Mouse (Mus musculus): Measurements from ENCODE around the gene Dcst1. TPM values are rescaled to one million over a fixed set of nuclear protein-coding genes. Genes with fewer than 3 reads are reported as not detected.

The Dcst1 gene
- polyA plus RNA-seq, 1 experiment = 0.20 TPM

GRCm38 (mm10) chr3:89337721-89338578 is 27.1 kb downstream of the Dcst1 start, which contains the start of gene Efna4:
Gene Efna4, minus strand, starts transcription at chr3:89338028.
- H3K79me2 ChIP-seq (ENCODE audit: control insufficient read depth, insufficient read depth) = peaks cover 17% of the 10 kb centered on the region
- H3ac ChIP-seq (ENCODE audit: control insufficient read depth, insufficient read length, low read depth) = peak within 1 kb of the TSS; percentile 82
- no peaks in the 10 kb centered on the region for H3K27me3 ChIP-seq (ENCODE audit: control insufficient read depth, insufficient read depth, insufficient read length)
- no peaks in the 10 kb centered on the region for H3K79me3 ChIP-seq (ENCODE audit: low read depth)
- peak within 1 kb of the TSS; percentile 80 for H3K4me3 ChIP-seq (ENCODE audit: insufficient read depth, poor library complexity, severe bottlenecking)
- H3K36me3 ChIP-seq (ENCODE audit: control insufficient read depth, insufficient read depth) = no peaks in the 10 kb centered on the region
- TF ChIP-seq MYOD1 (IDR thresholded peaks at IDR 0.05; ENCODE audit: control insufficient read depth, insufficient read length, low read depth) (no peak), CTCF (IDR thresholded peaks at IDR 0.05; ENCODE audit: control insufficient read depth, insufficient read depth, insufficient read length) (no peak), USF1 (IDR thresholded peaks at IDR 0.05; ENCODE audit: low read depth) (no peak), FOSL1 (IDR thresholded peaks at IDR 0.05; ENCODE audit: insufficient read depth, low read length, poor library complexity, severe bottlenecking) (no peak), MAX (IDR thresholded peaks at IDR 0.05) (no peak), MYOG (IDR thresholded peaks at IDR 0.05; ENCODE audit: control insufficient read depth, extremely low read depth, insufficient read length) (no peak), CEBPB (IDR thresholded peaks at IDR 0.05; ENCODE audit: low read depth) (no peak)

DNA sequence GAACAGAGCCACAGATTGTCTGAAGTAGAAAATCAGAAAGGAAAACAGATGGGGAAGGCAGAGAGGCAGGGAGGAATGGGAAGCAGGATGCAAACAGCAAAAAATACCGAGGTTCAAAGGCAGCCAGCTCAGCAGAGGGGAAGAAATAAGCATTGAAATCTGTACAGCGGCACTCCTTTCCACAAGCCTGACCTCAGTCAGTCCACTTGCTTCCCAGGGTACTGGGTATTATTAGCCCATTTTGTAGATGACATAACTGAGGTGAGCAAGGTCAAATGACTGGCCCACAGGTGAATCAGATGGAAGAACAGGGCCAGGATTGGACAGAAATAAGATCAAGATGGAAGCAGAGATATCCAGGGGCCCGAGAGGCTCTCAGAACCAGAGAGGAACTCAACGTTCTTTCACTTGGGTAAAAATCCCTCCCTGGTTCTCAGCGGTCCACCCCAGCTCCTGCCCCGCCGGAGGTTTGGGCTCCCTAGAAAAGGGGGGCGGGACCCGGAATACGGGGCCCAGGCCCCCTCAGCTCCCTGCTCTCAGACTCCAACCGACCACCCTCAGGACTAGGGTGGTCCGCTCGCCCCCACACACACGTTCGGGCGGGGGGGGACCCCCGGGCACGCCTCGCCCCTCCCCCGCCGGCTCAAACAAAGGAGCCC is 27.9 kb downstream of the Dcst1 start:
- no peaks in the 10 kb centered on the region for H3K79me3 ChIP-seq (ENCODE audit: low read depth)
- H3ac ChIP-seq (ENCODE audit: control insufficient read depth, insufficient read length, low read depth) = peak overlapping the region; percentile 82
- no peak for TF ChIP-seq FOSL1 (IDR thresholded peaks at IDR 0.05; ENCODE audit: insufficient read depth, low read length, poor library complexity, severe bottlenecking)
- TF ChIP-seq MAX (IDR thresholded peaks at IDR 0.05) = no peak
- no peak for TF ChIP-seq CTCF (IDR thresholded peaks at IDR 0.05; ENCODE audit: control insufficient read depth, insufficient read depth, insufficient read length)
- no peak for TF ChIP-seq MYOD1 (IDR thresholded peaks at IDR 0.05; ENCODE audit: control insufficient read depth, insufficient read length, low read depth)
- peaks cover 17% of the 10 kb centered on the region for H3K79me2 ChIP-seq (ENCODE audit: control insufficient read depth, insufficient read depth)
- no peaks in the 10 kb centered on the region for H3K36me3 ChIP-seq (ENCODE audit: control insufficient read depth, insufficient read depth)
- H3K4me3 ChIP-seq (ENCODE audit: insufficient read depth, poor library complexity, severe bottlenecking) = peak overlapping the region; percentile 80
- no peaks in the 10 kb centered on the region for H3K27me3 ChIP-seq (ENCODE audit: control insufficient read depth, insufficient read depth, insufficient read length)

GRCm38 (mm10) chr3:89336529-89336928 is 28.5 kb downstream of the Dcst1 start:
- H3K36me3 ChIP-seq (ENCODE audit: control insufficient read depth, insufficient read depth) = no peaks in the 10 kb centered on the region
- peaks cover 17% of the 10 kb centered on the region for H3K79me2 ChIP-seq (ENCODE audit: control insufficient read depth, insufficient read depth)
- H3K27me3 ChIP-seq (ENCODE audit: control insufficient read depth, insufficient read depth, insufficient read length) = no peaks in the 10 kb centered on the region
- H3K4me3 ChIP-seq (ENCODE audit: insufficient read depth, poor library complexity, severe bottlenecking) = no peak overlapping the region
- TF ChIP-seq MYOG (IDR thresholded peaks at IDR 0.05; ENCODE audit: control insufficient read depth, extremely low read depth, insufficient read length) (no peak), CTCF (IDR thresholded peaks at IDR 0.05; ENCODE audit: control insufficient read depth, insufficient read depth, insufficient read length) (no peak), USF1 (IDR thresholded peaks at IDR 0.05; ENCODE audit: low read depth) (no peak), MYOD1 (IDR thresholded peaks at IDR 0.05; ENCODE audit: control insufficient read depth, insufficient read length, low read depth) (no peak), MAX (IDR thresholded peaks at IDR 0.05) (no peak), CEBPB (IDR thresholded peaks at IDR 0.05; ENCODE audit: low read depth) (no peak), FOSL1 (IDR thresholded peaks at IDR 0.05; ENCODE audit: insufficient read depth, low read length, poor library complexity, severe bottlenecking) (no peak)
- H3K79me3 ChIP-seq (ENCODE audit: low read depth) = no peaks in the 10 kb centered on the region
- peak overlapping the region; percentile 26 for H3ac ChIP-seq (ENCODE audit: control insufficient read depth, insufficient read length, low read depth)

- no peak overlapping the region for H3ac ChIP-seq (ENCODE audit: control insufficient read depth, insufficient read length, low read depth)
- TF ChIP-seq USF1 (IDR thresholded peaks at IDR 0.05; ENCODE audit: low read depth) (no peak), MYOG (IDR thresholded peaks at IDR 0.05; ENCODE audit: control insufficient read depth, extremely low read depth, insufficient read length) (no peak), MAX (IDR thresholded peaks at IDR 0.05) (no peak), CEBPB (IDR thresholded peaks at IDR 0.05; ENCODE audit: low read depth) (no peak), FOSL1 (IDR thresholded peaks at IDR 0.05; ENCODE audit: insufficient read depth, low read length, poor library complexity, severe bottlenecking) (no peak), CTCF (IDR thresholded peaks at IDR 0.05; ENCODE audit: control insufficient read depth, insufficient read depth, insufficient read length) (no peak), MYOD1 (IDR thresholded peaks at IDR 0.05; ENCODE audit: control insufficient read depth, insufficient read length, low read depth) (no peak)
- H3K27me3 ChIP-seq (ENCODE audit: control insufficient read depth, insufficient read depth, insufficient read length) = peaks cover 3% of the 10 kb centered on the region
- no peaks in the 10 kb centered on the region for H3K36me3 ChIP-seq (ENCODE audit: control insufficient read depth, insufficient read depth)
- H3K79me3 ChIP-seq (ENCODE audit: low read depth) = no peaks in the 10 kb centered on the region
- H3K4me3 ChIP-seq (ENCODE audit: insufficient read depth, poor library complexity, severe bottlenecking) = no peak overlapping the region
- peaks cover 17% of the 10 kb centered on the region for H3K79me2 ChIP-seq (ENCODE audit: control insufficient read depth, insufficient read depth)
Observed at GRCm38 (mm10) chr3:89333053-89333452, 32.0 kb downstream of the Dcst1 start.

DNA sequence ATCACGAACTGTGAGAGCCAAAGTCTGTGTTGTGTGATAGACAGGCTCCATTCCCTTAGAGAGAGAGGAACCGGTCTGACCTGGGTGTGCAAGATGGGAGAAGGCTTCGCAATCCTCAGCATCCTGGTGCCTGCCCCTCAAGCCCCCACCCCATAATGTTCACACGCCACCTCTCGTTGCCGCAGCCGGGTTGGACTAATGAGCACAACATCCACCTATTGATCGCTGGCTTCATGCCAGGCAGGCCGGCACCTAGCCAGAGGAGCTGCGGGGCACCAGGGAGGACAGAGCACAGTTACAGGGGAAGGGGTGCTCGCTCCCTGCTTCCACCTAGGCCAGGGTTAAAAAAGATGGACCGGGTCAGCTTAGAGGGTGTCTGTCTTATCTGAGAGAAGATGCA is 32.6 kb downstream of the Dcst1 start:
- Histone ChIP-seq H3K79me3 (ENCODE audit: low read depth) (no peaks in the 10 kb centered on the region), H3K27me3 (ENCODE audit: control insufficient read depth, insufficient read depth, insufficient read length) (peaks cover 6% of the 10 kb centered on the region), H3ac (ENCODE audit: control insufficient read depth, insufficient read length, low read depth) (no peak overlapping the region), H3K79me2 (ENCODE audit: control insufficient read depth, insufficient read depth) (peaks cover 17% of the 10 kb centered on the region), H3K4me3 (ENCODE audit: insufficient read depth, poor library complexity, severe bottlenecking) (no peak overlapping the region), H3K36me3 (ENCODE audit: control insufficient read depth, insufficient read depth) (no peaks in the 10 kb centered on the region)
- TF ChIP-seq CEBPB (IDR thresholded peaks at IDR 0.05; ENCODE audit: low read depth) (no peak), CTCF (IDR thresholded peaks at IDR 0.05; ENCODE audit: control insufficient read depth, insufficient read depth, insufficient read length) (no peak), MYOG (IDR thresholded peaks at IDR 0.05; ENCODE audit: control insufficient read depth, extremely low read depth, insufficient read length) (no peak), FOSL1 (IDR thresholded peaks at IDR 0.05; ENCODE audit: insufficient read depth, low read length, poor library complexity, severe bottlenecking) (no peak), MAX (IDR thresholded peaks at IDR 0.05) (no peak), USF1 (IDR thresholded peaks at IDR 0.05; ENCODE audit: low read depth) (no peak), MYOD1 (IDR thresholded peaks at IDR 0.05; ENCODE audit: control insufficient read depth, insufficient read length, low read depth) (no peak)
